Comparison of ENCODE assay signal across 20 mouse cellular contexts in genomic region chr15:100680381-100680780, GRCm38 (mm10). TPM values are rescaled to one million over a fixed set of nuclear protein-coding genes. Genes with fewer than 3 reads are reported as not detected.
DNase-seq lines count a peak whose midpoint lies in the region; ATAC-seq and TF ChIP-seq lines count a peak whose summit lies in the region.
"Had no signal": no experiment of that assay in that cellular context is flagged by ENCODE, and none has a peak within 500 bp of the region (broad histone marks: within the 10 kb centered on the region; RNA-seq: fewer than 3 reads in every experiment).

No protein-coding gene starts in this region.

- DNase-seq in kidney, adult 2 months: peak; percentile 39
- DNase-seq in kidney, adult 11 months: no peak
- no peak for DNase-seq in kidney, postnatal 0 days (ENCODE audit: low spot score)
- no peak for DNase-seq in kidney, adult 18-20 months
- DNase-seq in thymus, postnatal 14 days: peak; percentile 71
- DNase-seq in thymus, postnatal 36 days: no peak
- DNase-seq: adrenal gland, postnatal 14 days; cerebellum, adult 11-12 months; cerebellum, adult 9-10 months; cerebellum, postnatal 25 days; gastrocnemius, postnatal 36 days; heart, adult 18-20 months; heart, postnatal 14 days had no signal

- H3K27me3 ChIP-seq in kidney, adult 2 months (replicated peaks; ENCODE audit: control insufficient read depth, insufficient read depth, low read length): no peaks in the 10 kb centered on the region
- no peaks in the 10 kb centered on the region for H3K27me3 ChIP-seq in kidney, postnatal 0 days (ENCODE audit: insufficient read depth, low read length)
- H3K27me3 ChIP-seq: CH12.LX; embryonic facial prominence, embryonic 12.5 days; forebrain, embryonic 15.5 days; heart, embryonic 15.5 days; Patski had no signal

- no peak for TF ChIP-seq POLR2A in kidney, adult 2 months (IDR thresholded peaks at IDR 0.05; ENCODE audit: low read depth, low read length)

- H3K9me3 ChIP-seq in kidney, postnatal 0 days (replicated peaks; ENCODE audit: low read length): no peaks in the 10 kb centered on the region
- H3K9me3 ChIP-seq: embryonic facial prominence, embryonic 12.5 days; forebrain, embryonic 15.5 days; heart, embryonic 15.5 days had no signal

- no peak for ATAC-seq in kidney, postnatal 0 days (replicated peaks; ENCODE audit: low FRiP score, low read depth)
- ATAC-seq: activated CD4-positive, CD25-positive, alpha-beta regulatory T cell, adult 4 months; forebrain, embryonic 15.5 days; Patski had no signal

- no peak overlapping the region for H3K9ac ChIP-seq in kidney, postnatal 0 days (ENCODE audit: low read depth, low read length)
- H3K9ac ChIP-seq: embryonic facial prominence, embryonic 12.5 days; forebrain, embryonic 15.5 days; heart, embryonic 15.5 days had no signal

- peak overlapping the region; percentile 90 for H3K27ac ChIP-seq in kidney, adult 2 months (ENCODE audit: insufficient read depth, low read depth, low read length)
- H3K27ac ChIP-seq in kidney, postnatal 0 days: peak overlapping the region; percentile 89
- H3K27ac ChIP-seq: embryonic facial prominence, embryonic 12.5 days; forebrain, embryonic 15.5 days; heart, embryonic 15.5 days had no signal

- H3K4me2 ChIP-seq in kidney, postnatal 0 days (ENCODE audit: low read length): no peak overlapping the region; the same call in 1 of the 2 replicates
- H3K4me2 ChIP-seq: embryonic facial prominence, embryonic 12.5 days; forebrain, embryonic 15.5 days; heart, embryonic 11.5 days; heart, embryonic 15.5 days had no signal

- 26% methylated on average over 3 of the region's 3 CpGs for WGBS in kidney, adult 2 months
- 21% methylated on average over 3 of the region's 3 CpGs for WGBS in kidney, postnatal 0 days

- H3K4me1 ChIP-seq in kidney, adult 2 months (ENCODE audit: control insufficient read depth, insufficient read depth, low read length): peaks cover 25% of the 10 kb centered on the region; the same call in 1 of the 2 replicates
- H3K4me1 ChIP-seq in kidney, postnatal 0 days (replicated peaks; ENCODE audit: insufficient read depth, low read length): peaks cover 22% of the 10 kb centered on the region
- H3K4me1 ChIP-seq: forebrain, embryonic 15.5 days had no signal

- H3K4me3 ChIP-seq in kidney, adult 2 months (ENCODE audit: insufficient read depth, low read depth, low read length): peak overlapping the region; percentile 63
- no peak overlapping the region for H3K4me3 ChIP-seq in kidney, postnatal 0 days (replicated peaks; ENCODE audit: low read depth, low read length)
- H3K4me3 ChIP-seq: embryonic facial prominence, embryonic 12.5 days; forebrain, embryonic 15.5 days; heart, embryonic 15.5 days had no signal

- TF ChIP-seq CTCF in kidney, adult 2 months (conservative IDR thresholded peaks at IDR 0.05; ENCODE audit: insufficient read depth, insufficient read length, low read depth, low read length): no peak
- no peak for TF ChIP-seq CTCF in kidney, postnatal 0 days (IDR thresholded peaks at IDR 0.05; ENCODE audit: low read depth)

- H3K36me3 ChIP-seq in kidney, adult 2 months (ENCODE audit: control insufficient read depth, insufficient read depth, low read length): no peaks in the 10 kb centered on the region
- no peaks in the 10 kb centered on the region for H3K36me3 ChIP-seq in kidney, postnatal 0 days (ENCODE audit: insufficient read depth, low read length)
- H3K36me3 ChIP-seq: embryonic facial prominence, embryonic 12.5 days; forebrain, embryonic 15.5 days; heart, embryonic 15.5 days had no signal

RNA-seq across cellular contexts. Expression of gene Cela1, which starts 7.3 kb away (rescaled TPM):
- polyA plus RNA-seq in kidney, adult 2 months (2012; rRNA removed): 418 and 456 TPM in 2 replicates
- 50.5 and 58.6 TPM in 2 replicates for polyA plus RNA-seq in kidney, postnatal 0 days (2015; fragmentation: Nextera tagmentation; extraction: Ambion mirVana)

RNA-seq across cellular contexts. Expression of gene Bin2, which starts 11.0 kb away (rescaled TPM):
- 1.7 and 4.7 TPM in 2 replicates for polyA plus RNA-seq in kidney, adult 2 months (2012; rRNA removed)
- 0.93 and 0.97 TPM in 2 replicates for polyA plus RNA-seq in kidney, postnatal 0 days (2015; fragmentation: Nextera tagmentation; extraction: Ambion mirVana)
- polyA plus RNA-seq: Patski had no signal

RNA-seq across cellular contexts. Expression of gene Smagp, which starts 43.6 kb away (rescaled TPM):
- polyA plus RNA-seq in kidney, adult 2 months (2012; rRNA removed): 160 and 163 TPM in 2 replicates
- 83.7 and 92.0 TPM in 2 replicates for polyA plus RNA-seq in kidney, postnatal 0 days (2015; fragmentation: Nextera tagmentation; extraction: Ambion mirVana)
- polyA plus RNA-seq: activated CD4-positive, CD25-positive, alpha-beta regulatory T cell, adult 4 months had no signal

RNA-seq across cellular contexts. Expression of gene Galnt6, which starts 48.8 kb away (rescaled TPM):
- 0.24 and 1.2 TPM in 2 replicates for polyA plus RNA-seq in kidney, adult 2 months (2012; rRNA removed)
- 1.2 and 1.3 TPM in 2 replicates for polyA plus RNA-seq in kidney, postnatal 0 days (2015; fragmentation: Nextera tagmentation; extraction: Ambion mirVana)

Comparison
In these comparisons a context has a peak if more than half of its experiments do, and no peak if none do; other contexts are left out.
1. DNase-seq: peak in kidney, adult 2 months (single experiment) and thymus, postnatal 14 days (single experiment); none in kidney, adult 11 months (single experiment), kidney, postnatal 0 days (single experiment), kidney, adult 18-20 months (single experiment) and thymus, postnatal 36 days (0 of 2).